Mouse (Mus musculus): Measurements from ENCODE around the gene Fam71e1.

Fam71e1 gene

DNA sequence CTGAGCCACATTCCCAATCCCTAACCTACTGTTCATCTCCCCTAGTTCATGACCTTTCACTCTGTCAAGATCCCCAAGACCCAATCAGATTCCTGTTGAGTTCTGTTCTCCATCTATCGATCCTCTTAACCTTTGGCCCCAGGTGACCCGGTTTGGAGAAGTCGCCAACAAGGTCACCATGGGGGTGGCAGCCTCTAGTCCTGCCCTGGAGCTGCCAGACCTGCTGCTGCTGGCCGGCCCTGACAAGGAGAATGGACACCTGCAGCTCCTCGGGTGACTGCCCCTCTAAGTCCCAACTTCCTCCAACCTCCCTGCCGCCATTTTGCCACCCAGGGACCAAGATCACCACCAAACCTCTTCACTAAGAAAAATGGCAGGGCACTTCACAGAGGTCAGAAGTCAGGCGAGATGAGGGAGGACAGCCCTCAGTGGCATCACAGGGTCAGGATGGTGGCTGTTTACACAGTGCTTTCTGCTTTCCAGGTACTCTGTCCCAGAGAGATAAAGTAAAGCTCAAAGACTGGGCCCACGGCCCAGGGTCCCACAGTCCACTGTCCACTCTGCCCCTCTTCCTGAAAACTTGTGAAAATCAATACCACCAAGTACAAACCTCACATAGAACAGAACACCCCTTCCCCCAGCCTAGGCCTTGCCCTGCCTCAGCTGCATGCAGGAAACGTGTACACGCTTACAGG lies 1.1 kb downstream of the Fam71e1 start:
- DNase-seq (ENCODE audit: low spot score in 2 of 2) = peak; percentile 47 to 62

DNA sequence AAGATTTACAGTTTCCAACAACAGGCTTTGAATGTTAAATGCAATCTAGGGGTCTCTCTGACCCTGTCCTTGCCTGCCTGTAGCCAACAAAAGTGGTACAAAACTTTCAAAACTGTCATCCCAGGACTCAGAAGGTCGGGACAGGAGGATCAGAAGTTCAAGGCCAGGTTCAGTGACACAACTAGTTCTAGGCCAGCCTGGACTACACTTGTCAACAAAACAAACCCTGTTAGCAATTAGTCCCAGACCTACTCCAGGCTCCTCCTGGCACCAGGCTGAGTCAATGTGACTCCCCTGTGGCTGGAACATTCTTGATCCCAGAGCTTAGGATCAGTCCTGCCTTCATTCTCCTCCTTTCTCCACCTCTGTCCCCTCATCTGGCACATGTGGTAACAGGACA lies 2.5 kb downstream of the Fam71e1 start:
- no peak for DNase-seq (ENCODE audit: low spot score in 2 of 2)

DNA sequence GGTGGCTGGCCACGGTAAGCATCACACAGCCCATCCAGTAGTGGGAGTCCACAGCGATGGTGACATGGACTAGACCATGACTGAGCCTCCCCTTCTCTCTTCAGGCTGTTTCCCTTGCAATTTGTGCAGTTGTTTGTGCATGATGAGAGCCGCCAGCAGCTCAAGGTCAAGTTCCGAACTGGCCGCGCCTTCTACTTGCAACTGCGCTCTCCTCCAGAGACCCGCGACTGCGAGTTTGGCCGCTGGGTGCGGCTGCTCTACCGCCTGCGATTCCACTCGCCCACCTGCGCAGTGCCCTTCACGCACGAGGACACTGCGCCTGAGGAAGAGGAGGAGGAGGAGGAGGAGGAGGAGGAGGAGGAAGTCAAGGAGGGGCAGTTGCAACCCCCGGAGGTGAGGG lies 3.7 kb downstream of the Fam71e1 start:
- no peak for DNase-seq (ENCODE audit: low spot score in 2 of 2)

DNA sequence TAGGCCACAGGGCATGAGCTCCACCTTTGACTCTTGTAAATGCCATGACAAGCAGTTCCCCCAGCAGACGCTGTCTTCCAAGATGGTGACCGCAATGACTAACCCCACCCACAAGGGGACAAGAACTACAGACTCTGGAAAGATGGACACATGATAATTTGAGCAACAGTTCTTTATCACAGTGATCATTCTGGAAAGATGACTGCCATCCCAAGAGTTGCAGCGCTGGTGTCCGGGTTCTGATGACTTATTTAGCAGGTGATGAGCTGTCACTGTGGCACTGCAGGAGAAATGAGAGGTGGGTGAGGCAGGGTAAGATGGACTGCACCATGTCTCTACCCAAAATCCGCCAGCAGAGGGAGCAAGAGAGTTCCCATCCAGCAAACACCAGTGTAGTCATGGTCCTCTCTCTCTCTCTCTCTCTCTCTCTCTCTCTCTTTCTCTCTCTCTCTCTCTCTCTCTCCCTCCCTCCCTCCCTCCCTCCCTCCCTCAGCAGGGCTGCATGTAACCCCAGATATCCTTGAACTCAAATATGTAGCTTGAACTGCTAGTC lies 5.3 kb downstream of the Fam71e1 start:
- peak; percentile 71 to 84 for DNase-seq (ENCODE audit: low spot score in 2 of 2)

DNA sequence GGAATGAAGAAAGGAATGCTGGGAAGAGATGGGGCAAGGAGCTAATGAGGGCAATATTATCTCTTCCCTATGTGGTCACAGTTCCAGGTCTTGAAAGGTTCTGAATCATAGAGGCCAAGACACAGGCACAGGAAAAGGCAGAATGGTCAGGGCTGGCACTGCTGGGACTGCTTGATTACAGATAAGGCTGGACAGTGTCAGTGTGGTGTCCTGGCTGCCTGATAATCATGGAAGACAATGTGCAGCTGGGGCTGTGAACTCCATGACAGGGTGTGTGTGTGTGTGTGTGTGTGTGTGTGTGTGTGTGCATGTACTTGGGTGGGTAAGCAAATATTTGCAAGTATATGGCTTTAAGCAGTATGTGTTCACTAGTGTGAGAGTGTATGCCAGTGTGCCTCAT lies 11.1 kb downstream of the Fam71e1 start:
- DNase-seq (ENCODE audit: low spot score in 2 of 2) = no peak

DNA sequence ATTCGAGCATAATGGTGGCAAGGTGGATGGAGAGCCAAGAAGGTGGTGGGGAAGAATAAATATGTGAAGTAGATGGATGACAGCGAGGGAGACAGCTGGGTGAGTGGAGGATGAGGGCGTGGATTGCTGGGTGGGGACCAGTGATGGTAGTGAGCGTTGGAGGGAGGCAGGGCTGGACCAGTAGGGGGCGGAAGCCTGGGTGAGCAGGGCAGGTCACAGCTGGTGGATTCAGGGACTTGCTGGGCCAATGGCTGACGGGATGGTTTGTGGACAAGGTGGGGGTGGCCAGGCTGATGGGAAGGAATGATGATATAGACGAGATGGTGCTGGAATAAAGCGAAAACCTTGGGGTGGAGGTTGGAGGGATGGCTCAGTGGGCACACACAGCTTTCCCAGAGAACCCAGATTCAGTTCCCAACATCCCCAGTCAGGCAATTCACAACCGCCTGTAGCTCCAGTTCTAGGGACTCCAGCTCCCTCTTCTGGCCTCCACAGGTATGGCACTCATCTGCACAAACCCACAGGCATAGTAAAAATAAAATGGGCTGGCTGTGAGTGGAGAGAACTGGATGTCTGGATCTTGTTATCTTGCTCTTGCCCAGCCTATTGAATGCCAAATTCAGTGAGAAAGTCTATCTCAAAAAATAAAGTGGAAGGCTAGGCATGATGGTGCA lies 23.0 kb downstream of the Fam71e1 start:
- DNase-seq (ENCODE audit: low spot score in 2 of 2) = no peak

DNA sequence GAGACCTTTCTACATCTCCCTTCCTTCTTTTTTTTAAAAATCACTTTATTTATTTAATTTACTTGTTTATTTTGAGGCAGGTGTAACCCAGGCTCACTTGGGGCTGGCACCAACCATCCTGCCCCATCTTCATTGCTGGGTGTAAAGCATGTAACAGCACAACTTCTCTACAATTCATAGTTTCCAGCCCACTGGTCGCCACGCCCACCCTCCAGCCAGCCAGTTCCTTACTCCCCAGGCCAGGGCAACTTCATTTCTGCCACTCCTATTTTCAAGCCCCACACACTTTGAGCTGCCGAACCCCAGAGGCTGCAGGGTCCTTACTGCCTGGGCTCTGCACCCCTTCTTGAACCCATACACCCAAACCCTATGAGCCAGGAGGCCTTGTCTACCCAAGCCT lies 24.6 kb downstream of the Fam71e1 start:
- no peak for DNase-seq (ENCODE audit: low spot score in 2 of 2)

DNA sequence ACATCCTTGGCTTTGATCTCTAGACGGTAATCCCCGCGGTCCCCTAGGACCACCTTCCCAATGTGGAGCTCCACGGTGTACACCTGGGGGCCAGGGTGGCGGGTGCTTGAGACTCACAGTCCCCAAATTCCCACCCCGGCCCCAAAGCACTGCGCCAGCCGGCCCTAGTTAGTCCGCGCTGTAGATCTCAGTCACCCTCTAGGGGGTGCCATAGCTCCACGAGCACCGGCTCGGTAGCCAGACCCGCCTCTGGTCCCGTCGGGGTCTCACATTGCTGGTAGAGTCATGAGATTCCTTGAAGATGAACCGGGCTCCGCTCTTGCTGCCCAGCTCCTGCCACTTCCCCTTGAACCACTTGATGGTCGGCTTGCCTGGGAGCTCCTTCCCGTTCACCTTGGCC lies 25.3 kb downstream of the Fam71e1 start:
- peak in 1 of 2 experiments; percentile 67 for DNase-seq (ENCODE audit: low spot score in 2 of 2)

DNA sequence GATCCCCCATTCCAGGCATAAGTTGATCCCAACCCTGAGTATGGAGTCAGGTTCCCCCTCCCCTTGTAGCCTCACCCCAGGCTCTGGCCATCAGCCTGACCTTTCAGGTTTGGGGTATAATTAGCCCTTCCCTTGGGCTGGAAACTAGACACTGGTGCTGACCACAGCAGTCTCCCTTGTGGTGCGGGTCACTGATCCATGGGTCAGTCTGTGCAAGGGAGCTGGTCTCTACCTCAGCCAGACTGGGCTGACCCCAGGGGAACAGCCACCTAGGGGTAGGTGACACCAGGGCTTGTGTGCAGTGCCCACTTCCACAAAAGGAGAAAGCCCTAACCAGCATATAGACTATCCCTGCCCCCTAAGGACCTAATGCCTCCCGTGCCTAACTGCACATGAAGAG lies 26.7 kb downstream of the Fam71e1 start:
- DNase-seq (ENCODE audit: low spot score in 2 of 2) = no peak

DNA sequence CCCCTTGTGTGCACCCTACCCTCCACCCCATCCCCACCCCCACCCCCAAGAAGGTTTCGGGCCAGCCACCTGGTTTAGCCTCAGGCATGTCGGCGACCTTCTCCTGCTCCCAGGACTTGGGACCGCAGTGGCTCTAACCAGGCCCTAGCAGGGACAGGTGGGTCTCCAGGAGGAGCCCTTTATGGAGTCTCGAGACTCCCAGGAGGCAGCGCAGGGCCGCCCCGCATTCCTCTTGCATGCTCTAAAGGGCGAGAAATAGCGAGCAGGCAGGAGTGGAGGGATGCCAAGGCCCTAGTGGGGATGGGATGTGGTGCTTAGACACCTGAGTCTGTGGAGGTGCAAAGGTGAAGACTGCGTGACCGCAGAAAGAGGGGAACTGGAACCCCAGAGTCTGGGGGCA lies 28.1 kb downstream of the Fam71e1 start, which contains the start of gene Mybpc2:
Gene Mybpc2, minus strand, starts transcription at position 155 of the 400 bp plus-strand sequence.
- no peak for DNase-seq (ENCODE audit: low spot score in 2 of 2)

DNA sequence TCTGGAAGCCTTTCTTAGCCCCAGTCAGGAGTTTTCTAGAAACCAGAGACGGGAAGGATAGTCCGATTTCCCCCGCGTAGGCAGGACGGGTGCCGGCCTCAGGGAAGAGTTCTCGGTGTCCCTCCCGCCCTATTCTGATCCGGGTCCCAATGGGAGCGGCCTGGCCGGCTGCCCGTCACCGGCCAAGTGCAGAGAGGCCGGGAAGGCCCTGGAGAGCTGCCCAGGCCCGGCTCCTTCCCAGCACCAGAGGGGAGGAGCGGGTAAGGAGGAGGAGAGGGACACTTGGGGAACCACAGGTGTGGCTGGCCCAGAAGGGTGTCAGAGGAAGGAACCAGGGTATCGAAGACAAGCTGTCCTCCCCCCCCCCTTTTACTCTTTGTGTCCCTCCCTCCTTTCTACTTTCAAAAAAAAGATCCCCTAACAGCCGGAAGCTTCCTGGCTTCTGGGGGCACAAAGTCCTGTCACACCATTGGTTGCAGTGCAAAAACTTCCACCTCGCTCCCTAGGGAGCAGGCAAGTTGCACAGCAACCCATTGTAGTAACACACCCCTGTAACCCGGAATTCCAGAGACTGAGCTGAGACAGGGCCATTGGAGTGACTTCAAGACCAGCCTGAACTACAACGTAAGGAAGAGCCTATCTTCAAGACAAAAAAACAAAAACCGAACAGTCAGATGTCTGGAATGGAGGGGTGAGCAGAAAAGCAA lies 28.9 kb downstream of the Fam71e1 start:
- DNase-seq (ENCODE audit: low spot score in 2 of 2) = peak; percentile 66 to 75

DNA sequence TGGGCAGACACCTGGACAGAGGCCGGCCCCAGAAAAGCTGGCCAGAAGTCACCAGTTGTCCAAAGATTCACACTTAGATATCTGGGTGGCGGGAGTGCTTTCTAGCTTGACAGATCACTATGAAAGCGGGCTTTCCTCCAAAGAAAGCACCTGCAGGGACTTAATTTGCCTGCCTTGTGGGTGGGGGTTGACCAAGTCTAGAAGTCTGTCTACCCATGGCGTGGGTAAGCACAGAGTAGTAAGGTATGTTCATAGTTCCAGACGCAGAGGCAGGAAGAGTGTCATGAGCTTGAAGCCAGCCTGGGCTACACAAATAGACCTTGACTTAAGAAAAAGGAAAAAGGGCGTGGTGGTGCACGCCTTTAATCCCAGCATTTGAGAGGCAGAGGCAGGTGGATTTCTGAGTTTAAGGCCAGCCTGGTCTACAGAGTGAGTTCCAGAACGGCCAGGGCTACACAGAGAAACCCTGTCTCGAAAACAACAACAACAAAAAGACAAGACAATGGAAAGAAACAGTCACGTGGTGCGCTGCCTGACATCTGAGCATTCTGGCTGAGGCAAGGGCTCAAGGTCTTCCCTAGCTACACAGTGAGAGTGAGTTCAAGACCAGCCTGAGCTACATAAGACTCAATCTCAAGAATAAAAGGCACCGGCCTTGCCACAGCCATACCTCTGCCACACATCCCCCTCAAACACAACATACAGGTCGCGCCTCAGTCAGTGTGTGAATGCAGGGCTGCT lies 30.2 kb downstream of the Fam71e1 start:
- DNase-seq (ENCODE audit: low spot score in 2 of 2) = no peak

DNA sequence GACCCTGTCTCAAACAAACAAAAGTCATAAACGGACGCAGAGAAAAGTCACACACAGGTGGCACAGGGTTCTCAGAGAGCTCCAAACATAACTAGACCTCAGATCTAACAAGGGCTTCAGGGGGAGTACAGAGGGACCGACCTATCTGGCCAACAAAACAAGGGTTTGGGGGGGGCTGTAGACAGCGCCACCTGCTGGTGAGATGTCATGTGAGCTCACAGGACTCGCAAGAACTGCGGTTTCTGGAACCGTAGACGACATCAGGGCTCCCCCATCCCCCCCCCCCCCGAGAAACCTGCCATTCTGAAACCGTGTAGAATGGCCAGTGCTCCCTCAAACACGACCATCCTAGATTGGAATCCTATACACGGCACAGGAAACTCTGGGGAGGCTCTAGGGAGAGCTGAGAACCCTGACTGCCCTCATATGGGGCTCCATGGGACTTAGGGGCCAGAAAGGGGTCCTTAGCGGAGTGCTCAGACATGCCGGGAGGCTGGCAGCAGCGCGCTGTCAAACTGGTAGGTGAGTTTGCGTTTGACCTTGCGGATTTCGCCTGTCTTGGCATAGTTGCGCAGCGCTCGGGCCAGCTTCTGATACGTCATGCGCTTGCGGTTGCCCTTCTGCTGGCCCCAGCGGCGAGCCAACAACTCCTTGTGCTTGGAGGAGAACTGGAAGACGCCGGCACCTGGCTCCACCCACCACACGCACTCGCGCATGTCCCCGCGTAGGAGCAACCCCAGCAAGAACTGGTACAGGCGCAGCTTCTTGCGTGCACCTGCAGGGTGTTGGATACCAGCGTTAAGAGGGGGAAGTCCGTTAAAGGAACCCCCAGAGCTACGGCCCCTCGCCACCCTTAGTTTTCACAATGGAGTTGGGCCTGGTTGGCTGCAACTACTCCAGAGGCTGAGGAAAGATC lies 31.4 kb downstream of the Fam71e1 start:
- peak; percentile 75 to 81 for DNase-seq (ENCODE audit: low spot score in 2 of 2)

DNA sequence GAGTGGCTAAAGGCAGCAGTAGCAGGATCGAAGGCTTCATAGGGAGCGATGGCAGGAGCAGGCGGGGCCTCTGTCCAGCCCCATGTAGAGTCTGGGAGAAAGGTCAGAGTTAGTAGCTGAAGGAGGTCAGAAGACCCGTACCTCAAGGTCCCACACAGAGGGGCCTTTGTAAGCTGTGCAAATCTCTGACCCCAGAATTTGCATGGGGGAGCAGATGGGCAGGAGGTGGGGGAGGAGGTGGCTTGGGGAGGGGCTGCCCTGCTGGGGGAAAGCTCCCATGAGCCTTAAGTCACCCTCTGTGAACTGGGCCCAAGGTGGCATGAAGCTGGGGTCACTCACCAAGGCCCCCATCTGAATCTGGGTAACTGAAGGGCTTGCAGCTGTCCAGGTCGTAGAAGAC lies 33.1 kb downstream of the Fam71e1 start:
- no peak for DNase-seq (ENCODE audit: low spot score in 2 of 2)

DNA sequence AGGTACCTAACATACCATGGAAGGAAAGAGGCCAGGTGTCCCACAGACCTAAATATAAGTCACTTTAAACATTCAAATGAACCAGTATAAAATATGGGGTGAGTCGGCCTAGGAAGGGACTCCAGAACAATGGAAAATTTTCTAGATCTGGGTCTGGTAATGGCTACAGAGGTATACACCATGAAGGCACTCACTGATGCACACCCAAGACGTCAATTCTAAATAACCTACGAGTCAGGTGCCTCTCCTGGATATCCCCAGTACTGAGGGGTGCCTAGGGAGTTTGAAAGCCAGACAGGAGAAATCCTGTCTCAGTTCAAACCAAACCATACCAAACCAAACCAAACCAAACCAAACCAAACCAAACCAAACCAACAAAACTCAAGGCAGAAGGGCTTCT lies 34.1 kb downstream of the Fam71e1 start:
- DNase-seq (ENCODE audit: low spot score in 2 of 2) = no peak

DNA sequence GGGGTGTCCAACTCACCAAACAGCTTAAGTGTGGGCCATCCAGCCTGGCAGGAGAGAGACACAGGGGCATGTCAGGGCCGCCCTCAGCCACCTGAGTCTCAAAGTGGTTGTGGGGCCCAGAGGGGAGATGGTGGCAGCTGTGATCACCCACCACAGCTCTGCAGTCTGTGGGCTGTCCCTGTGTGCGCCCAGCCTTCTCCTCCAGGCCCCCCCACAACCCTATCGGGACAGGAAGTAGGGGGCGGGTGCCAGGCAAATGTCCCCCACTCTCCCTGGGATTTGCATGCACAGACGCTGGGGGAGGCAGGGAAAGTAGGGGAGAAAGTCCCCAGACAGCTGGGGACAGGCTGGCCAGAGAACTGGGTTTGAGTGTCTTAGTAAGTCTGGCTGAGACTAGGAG lies 34.8 kb downstream of the Fam71e1 start:
- no peak for DNase-seq (ENCODE audit: low spot score in 2 of 2)

DNA sequence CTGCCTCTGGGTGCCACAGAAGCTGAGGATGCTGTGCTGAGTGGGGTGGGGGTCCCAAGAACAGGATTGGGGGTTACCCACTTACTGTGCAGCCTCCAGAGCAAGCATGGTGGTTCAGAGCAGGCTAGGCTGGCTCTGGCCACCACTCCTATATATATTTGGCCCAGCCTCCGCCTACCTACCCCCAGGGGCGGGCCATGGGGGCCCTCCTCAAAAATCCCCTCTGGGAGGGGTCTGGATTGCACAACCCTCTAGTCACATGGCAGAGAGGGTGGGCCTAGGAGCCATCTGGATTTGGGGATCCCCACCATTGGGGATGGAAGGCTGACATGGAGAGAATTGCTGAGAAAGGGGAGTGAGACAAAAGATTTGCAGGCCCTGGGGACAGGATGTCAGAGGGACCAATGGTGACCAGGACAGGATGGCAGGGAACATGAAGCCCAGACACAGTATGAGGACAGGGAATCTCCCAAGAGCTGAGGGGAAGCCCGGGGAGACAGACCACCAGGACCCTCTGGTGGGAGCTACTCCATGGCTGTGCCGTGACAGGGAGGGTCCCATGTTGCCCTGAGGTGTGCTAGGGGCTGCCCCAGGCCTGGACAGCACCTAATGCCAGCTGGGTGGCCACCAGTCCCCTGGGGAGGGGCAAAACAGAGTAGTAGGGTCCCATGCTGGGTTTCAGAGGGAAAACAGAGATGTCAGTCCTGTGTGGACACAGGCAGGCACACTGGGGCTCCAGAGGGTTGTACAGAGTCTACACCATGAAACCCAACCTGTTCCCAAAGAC lies 35.8 kb downstream of the Fam71e1 start, which contains the start of gene Spib:
Gene Spib, minus strand, starts transcription at position 126 of the 787 bp plus-strand sequence.
- no peak for DNase-seq (ENCODE audit: low spot score in 2 of 2)

DNA sequence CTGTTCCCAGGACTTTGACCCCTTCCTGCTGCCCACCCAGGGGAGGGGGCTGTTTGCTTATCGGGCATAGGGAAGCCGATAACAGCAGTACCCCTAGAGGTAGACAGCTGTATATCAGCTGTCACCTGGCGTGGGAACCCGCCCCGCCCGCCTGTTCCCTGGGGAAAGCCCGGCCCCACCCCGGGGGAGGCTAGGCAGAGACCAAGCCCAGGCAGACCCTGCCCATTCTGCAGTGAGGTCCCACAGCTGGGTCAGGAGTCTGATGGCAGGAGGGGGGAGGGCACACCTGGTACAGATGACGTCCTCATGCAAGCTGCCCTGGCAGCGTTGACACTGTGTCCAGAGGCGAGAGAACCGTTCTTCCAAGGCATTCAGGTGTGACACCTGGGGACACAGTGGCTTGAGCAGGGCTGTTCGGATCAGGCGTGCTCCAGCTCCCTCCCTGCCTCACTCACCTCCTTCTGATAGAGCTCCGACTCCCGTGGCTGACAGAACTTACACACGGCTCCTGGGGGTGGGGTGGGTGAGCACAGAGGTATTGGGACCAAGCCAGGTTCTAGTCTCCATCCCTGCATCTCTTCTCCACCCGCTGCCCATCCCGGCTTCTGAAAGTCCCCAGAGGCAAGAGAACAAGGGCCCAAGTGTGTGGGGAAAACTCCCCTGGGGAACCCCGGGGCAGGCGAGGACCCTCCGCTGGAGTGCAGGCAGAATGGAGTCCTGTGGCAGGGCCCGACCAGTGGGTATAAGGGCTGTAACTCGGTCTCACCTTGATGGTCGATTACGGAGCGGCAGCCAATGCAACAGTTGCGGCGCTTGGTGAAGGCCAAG lies 36.8 kb downstream of the Fam71e1 start:
- no peak for DNase-seq (ENCODE audit: low spot score in 2 of 2)

DNA sequence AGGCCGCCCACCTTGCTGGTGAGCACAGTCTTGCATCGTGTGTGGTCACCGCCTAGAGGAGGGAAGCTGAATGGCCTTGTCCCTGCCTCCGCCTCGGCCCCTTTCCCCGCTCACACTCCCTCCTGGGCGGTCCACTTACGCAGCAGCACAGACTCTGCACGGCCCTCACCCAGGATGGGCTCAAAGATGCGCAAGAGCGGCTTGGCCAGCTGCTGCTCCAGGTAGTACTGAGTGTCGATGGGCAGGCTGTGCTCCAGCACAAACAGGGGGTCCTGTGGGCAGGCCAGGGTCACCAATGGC lies 37.3 kb downstream of the Fam71e1 start:
- no peak for DNase-seq (ENCODE audit: low spot score in 2 of 2)

Measured in right cerebral cortex, postnatal 10 days (tissue).